Mouse (Mus musculus): ENCODE results near the gene Ins1. TPM values are rescaled to one million over a fixed set of nuclear protein-coding genes. Genes with fewer than 3 reads are reported as not detected.

The Ins1 gene
- not detected in 4 replicates for total RNA-seq (2023)

DNA sequence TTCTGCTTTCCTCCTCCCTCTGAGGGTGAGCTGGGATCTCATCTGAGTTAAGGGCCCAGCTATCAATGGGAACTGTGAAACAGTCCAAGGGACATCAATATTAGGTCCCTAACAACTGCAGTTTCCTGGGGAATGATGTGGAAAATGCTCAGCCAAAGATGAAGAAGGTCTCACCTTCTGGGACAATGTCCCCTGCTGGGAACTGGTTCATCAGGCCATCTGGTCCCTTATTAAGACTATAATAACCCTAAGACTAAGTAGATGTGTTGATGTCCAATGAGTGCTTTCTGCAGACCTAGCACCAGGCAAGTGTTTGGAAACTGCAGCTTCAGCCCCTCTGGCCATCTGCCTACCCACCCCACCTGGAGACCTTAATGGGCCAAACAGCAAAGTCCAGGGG, at the start of gene Ins1:
Gene Ins1, plus strand, starts transcription at position 301 of the 400 bp plus-strand sequence.

